Mouse (Mus musculus): ENCODE data around the gene Itpr1. TPM values are rescaled to one million over a fixed set of nuclear protein-coding genes. Genes with fewer than 3 reads are reported as not detected.

The Itpr1 gene
- polyA plus RNA-seq, 1 experiment from 2014 or later = 8.3 TPM

DNA sequence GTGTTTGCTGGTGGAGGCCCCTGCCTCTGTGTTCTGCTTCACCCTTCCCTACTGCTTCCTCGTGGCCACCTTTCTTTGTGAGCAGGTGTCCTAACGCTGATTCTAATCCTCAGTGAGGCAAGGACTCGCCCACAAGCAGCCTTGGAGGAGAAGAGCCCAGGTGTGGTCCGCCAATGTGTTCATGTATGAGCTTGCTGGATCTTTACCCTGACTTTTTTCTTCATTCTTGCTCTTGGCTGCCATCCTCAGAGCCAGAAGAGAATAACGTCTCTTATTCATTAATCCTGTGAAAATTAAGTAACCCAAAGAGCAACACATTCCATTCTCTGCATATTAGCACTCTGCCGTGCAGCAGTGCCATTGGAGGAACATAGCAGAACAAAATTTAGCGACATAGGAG, 161.1 kb downstream of the Itpr1 start:
- 79% methylated on average over 7 of the region's 7 CpGs for WGBS
- no peak for ATAC-seq (replicated peaks; ENCODE audit: low FRiP score)

DNA sequence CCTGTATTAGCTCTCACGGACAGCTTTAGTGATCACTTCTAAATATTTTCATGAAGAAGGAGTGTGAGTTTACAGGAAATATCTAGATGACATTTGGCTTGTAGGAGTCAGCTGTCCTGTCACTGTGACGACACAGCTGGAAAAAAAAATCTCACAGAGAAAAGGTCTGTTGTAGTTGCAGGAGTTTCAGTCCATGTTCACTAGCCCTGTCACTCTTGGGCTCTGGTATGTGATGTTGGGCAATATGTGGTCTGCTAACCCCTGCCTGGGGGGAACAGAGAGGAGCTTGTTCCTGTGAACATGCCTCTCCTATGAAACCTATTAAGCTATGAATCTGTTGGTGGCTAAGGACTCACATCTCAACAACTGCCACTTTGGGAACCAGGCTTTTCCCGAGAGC, 166.1 kb downstream of the Itpr1 start:
- H3K4me1 ChIP-seq (replicated peaks; ENCODE audit: control insufficient read depth, insufficient read depth, low read length) = no peaks in the 10 kb centered on the region
- no peaks in the 10 kb centered on the region for H3K27me3 ChIP-seq (replicated peaks; ENCODE audit: control insufficient read depth, insufficient read depth, low read length)
- WGBS = 78% methylated on average over 3 of the region's 3 CpGs
- H3K4me3 ChIP-seq (ENCODE audit: low read depth, low read length) = no peak overlapping the region
- no peak overlapping the region for H3K9ac ChIP-seq (ENCODE audit: low read depth, low read length)
- peaks cover 12% of the 10 kb centered on the region for H3K36me3 ChIP-seq (ENCODE audit: control insufficient read depth, insufficient read depth, low read length)
- DNase-seq (ENCODE audit: low spot score) = no peak
- ATAC-seq (replicated peaks; ENCODE audit: low FRiP score) = no peak
- H3K27ac ChIP-seq (ENCODE audit: low read depth, low read length) = no peak overlapping the region
- no peaks in the 10 kb centered on the region for H3K9me3 ChIP-seq (ENCODE audit: control insufficient read depth, low read length)
- H3K4me2 ChIP-seq = no peak overlapping the region

More for the DNA sequence above, 161.1 kb downstream of the Itpr1 start:
- Histone ChIP-seq H3K4me1 (replicated peaks; ENCODE audit: control insufficient read depth, insufficient read depth, low read length) (no peaks in the 10 kb centered on the region), H3K4me3 (ENCODE audit: low read depth, low read length) (no peak overlapping the region), H3K36me3 (ENCODE audit: control insufficient read depth, insufficient read depth, low read length) (peaks cover 3% of the 10 kb centered on the region; the same call in 1 of the 2 replicates), H3K27me3 (replicated peaks; ENCODE audit: control insufficient read depth, insufficient read depth, low read length) (no peaks in the 10 kb centered on the region), H3K9ac (ENCODE audit: low read depth, low read length) (no peak overlapping the region), H3K4me2 (no peak overlapping the region), H3K9me3 (ENCODE audit: control insufficient read depth, low read length) (no peaks in the 10 kb centered on the region), H3K27ac (ENCODE audit: low read depth, low read length) (no peak overlapping the region)
- no peak for DNase-seq (ENCODE audit: low spot score)

DNA sequence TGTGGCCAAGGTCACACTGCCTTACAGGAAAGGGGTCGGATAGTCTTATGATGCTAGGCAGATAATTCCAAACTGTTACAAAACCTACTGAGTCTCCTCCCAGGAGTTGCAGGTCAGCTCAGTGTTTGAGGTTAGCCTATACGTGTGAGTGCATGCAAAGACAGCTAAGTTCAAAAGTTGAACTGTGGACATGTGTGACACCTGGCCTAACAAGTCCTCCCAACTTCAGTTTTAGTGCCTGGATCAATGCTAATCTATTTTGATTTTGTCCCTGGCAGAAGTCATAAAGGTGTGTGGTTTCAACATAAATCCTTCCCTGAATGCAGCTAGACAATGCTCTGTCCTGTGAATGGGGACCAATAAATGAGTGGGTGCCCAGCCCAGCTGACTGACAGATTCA, 167.3 kb downstream of the Itpr1 start:
- Histone ChIP-seq H3K4me3 (ENCODE audit: low read depth, low read length) (no peak overlapping the region), H3K27ac (ENCODE audit: low read depth, low read length) (no peak overlapping the region), H3K4me2 (no peak overlapping the region), H3K27me3 (replicated peaks; ENCODE audit: control insufficient read depth, insufficient read depth, low read length) (no peaks in the 10 kb centered on the region), H3K4me1 (replicated peaks; ENCODE audit: control insufficient read depth, insufficient read depth, low read length) (no peaks in the 10 kb centered on the region), H3K9ac (ENCODE audit: low read depth, low read length) (no peak overlapping the region), H3K9me3 (ENCODE audit: control insufficient read depth, low read length) (no peaks in the 10 kb centered on the region), H3K36me3 (ENCODE audit: control insufficient read depth, insufficient read depth, low read length) (peaks cover 12% of the 10 kb centered on the region)
- no peak for DNase-seq (ENCODE audit: low spot score)
- 79% methylated on average over 2 of the region's 2 CpGs for WGBS
- ATAC-seq (replicated peaks; ENCODE audit: low FRiP score) = no peak

DNA sequence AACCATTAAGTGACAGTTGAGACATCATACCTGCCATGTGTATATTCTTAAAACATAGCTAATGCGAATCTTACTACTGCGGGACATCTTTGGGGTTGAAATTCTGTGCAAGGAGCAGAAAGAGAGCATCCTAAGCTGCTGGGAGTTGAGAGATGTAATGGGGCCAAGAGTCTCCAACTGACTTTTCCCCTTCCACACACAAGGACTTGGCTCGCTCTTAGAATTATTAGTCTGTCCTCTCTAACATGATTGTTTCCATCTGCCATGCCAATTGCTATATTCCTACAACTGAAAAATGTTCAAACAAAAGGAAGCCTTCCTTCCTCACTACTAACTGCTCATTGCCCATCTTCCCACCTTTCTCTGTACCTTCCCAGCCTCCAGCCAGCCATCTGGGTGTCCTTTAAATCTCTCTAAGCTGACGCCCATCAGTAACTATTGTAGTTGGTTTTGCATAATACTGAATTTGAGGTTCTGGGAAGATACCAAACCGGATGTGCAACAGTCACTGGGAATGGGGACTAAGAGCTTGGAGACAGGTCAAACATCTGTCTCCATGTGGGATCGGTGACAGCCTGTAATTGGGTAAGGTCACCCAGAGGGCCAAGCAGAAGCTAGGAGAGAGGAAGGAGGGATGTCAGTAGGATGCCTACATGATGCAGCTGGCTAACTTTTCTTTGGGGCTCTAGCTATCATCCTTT, 177.9 kb downstream of the Itpr1 start:
- no peaks in the 10 kb centered on the region for H3K27me3 ChIP-seq (replicated peaks; ENCODE audit: control insufficient read depth, insufficient read depth, low read length)
- no peak overlapping the region for H3K27ac ChIP-seq (ENCODE audit: low read depth, low read length)
- WGBS = 80% methylated on average over 6 of the region's 6 CpGs
- no peak overlapping the region for H3K4me2 ChIP-seq
- no peak for ATAC-seq (replicated peaks; ENCODE audit: low FRiP score)
- H3K9me3 ChIP-seq (ENCODE audit: control insufficient read depth, low read length) = no peaks in the 10 kb centered on the region
- no peaks in the 10 kb centered on the region for H3K4me1 ChIP-seq (replicated peaks; ENCODE audit: control insufficient read depth, insufficient read depth, low read length)
- no peak for DNase-seq (ENCODE audit: low spot score)
- H3K9ac ChIP-seq (ENCODE audit: low read depth, low read length) = no peak overlapping the region
- H3K4me3 ChIP-seq (ENCODE audit: low read depth, low read length) = no peak overlapping the region
- peaks cover 11% of the 10 kb centered on the region for H3K36me3 ChIP-seq (ENCODE audit: control insufficient read depth, insufficient read depth, low read length)

DNA sequence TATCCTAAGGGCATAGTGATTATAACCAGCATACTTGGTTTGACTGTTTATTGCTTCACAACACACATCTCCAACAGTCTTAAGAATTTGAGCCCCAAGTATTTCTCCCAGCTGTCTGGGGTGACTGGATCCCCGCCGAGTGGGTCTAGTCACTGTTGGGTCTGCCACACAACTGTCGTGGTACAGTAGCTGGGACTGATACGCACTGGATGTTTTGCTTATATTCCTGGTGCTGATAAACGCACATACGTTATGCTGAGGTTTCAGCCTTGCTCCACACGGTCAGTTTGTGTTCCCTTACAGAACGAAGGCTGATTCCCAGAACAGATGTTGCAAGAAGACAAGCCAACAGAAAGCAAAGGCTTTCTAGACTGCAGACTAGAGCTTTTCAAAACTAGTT, 180.2 kb downstream of the Itpr1 start:
- H3K9me3 ChIP-seq (ENCODE audit: control insufficient read depth, low read length) = no peaks in the 10 kb centered on the region
- no peak overlapping the region for H3K27ac ChIP-seq (ENCODE audit: low read depth, low read length)
- peaks cover 6% of the 10 kb centered on the region; the same call in 1 of the 2 replicates for H3K36me3 ChIP-seq (ENCODE audit: control insufficient read depth, insufficient read depth, low read length)
- WGBS = 91% methylated on average over 8 of the region's 8 CpGs
- no peaks in the 10 kb centered on the region for H3K4me1 ChIP-seq (replicated peaks; ENCODE audit: control insufficient read depth, insufficient read depth, low read length)
- no peak overlapping the region for H3K4me2 ChIP-seq
- ATAC-seq (replicated peaks; ENCODE audit: low FRiP score) (no peak), DNase-seq (ENCODE audit: low spot score) (no peak)
- no peak overlapping the region for H3K4me3 ChIP-seq (ENCODE audit: low read depth, low read length)
- no peaks in the 10 kb centered on the region for H3K27me3 ChIP-seq (replicated peaks; ENCODE audit: control insufficient read depth, insufficient read depth, low read length)
- no peak overlapping the region for H3K9ac ChIP-seq (ENCODE audit: low read depth, low read length)

DNA sequence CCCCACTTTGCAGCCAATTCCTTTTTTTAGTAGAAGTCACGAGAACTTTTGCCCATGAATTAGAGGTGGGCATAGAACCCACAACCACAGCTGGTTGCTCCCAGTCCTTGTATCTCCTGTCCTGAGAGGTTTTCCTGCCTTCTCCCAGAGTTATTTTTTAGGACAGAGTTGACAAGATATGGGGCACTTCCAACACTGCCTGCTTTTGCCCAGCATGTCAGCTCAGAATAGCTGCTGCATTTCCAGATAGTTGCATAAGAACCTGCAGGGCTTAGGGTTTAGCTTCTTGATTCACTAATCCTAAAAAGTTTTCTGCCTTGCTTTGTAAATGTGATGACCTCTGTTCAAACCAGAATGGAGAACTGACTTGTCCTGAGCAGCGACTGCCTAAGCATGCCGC, 185.1 kb downstream of the Itpr1 start:
- ATAC-seq (replicated peaks; ENCODE audit: low FRiP score) = no peak
- no peaks in the 10 kb centered on the region for H3K27me3 ChIP-seq (replicated peaks; ENCODE audit: control insufficient read depth, insufficient read depth, low read length)
- H3K4me2 ChIP-seq = no peak overlapping the region
- no peak overlapping the region for H3K27ac ChIP-seq (ENCODE audit: low read depth, low read length)
- peaks cover 5% of the 10 kb centered on the region; the same call in 1 of the 2 replicates for H3K36me3 ChIP-seq (ENCODE audit: control insufficient read depth, insufficient read depth, low read length)
- H3K4me1 ChIP-seq (replicated peaks; ENCODE audit: control insufficient read depth, insufficient read depth, low read length) = no peaks in the 10 kb centered on the region
- H3K4me3 ChIP-seq (ENCODE audit: low read depth, low read length) = no peak overlapping the region
- H3K9ac ChIP-seq (ENCODE audit: low read depth, low read length) = no peak overlapping the region
- WGBS = 84% methylated on average over 3 of the region's 3 CpGs
- H3K9me3 ChIP-seq (ENCODE audit: control insufficient read depth, low read length) = no peaks in the 10 kb centered on the region
- no peak for DNase-seq (ENCODE audit: low spot score)

DNA sequence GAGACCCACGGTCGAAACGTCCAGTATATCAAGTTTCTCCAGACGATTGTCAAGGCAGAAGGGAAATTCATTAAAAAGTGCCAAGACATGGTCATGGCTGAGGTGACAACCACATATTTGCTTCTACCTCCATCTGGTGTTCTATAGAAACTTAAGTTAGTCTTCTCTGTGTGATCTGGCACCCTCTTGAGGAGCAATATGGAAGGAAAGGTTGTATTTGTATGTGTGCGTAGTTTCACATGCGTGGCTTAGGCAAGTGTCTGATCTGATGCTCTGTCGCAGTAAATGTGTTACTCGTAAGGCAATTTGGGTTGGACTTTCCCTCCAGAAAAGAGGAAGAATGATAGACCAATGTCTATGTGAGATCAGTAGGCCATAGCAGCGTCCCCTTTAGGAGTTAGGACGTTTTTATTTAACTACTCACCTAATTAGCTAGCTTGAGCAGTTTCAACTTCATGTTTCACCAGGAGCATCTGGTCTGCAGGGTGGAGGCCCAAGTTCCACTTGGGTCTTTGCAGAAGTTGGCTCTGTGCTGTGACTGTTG, 188.6 kb downstream of the Itpr1 start:
- WGBS = 84% methylated on average over 10 of the region's 10 CpGs
- H3K4me2 ChIP-seq = no peak overlapping the region
- peaks cover 10% of the 10 kb centered on the region; the same call in 1 of the 2 replicates for H3K36me3 ChIP-seq (ENCODE audit: control insufficient read depth, insufficient read depth, low read length)
- DNase-seq (ENCODE audit: low spot score) (no peak), ATAC-seq (replicated peaks; ENCODE audit: low FRiP score) (no peak)
- no peaks in the 10 kb centered on the region for H3K4me1 ChIP-seq (replicated peaks; ENCODE audit: control insufficient read depth, insufficient read depth, low read length)
- H3K27me3 ChIP-seq (replicated peaks; ENCODE audit: control insufficient read depth, insufficient read depth, low read length) = no peaks in the 10 kb centered on the region
- no peak overlapping the region for H3K4me3 ChIP-seq (ENCODE audit: low read depth, low read length)
- H3K9me3 ChIP-seq (ENCODE audit: control insufficient read depth, low read length) = no peaks in the 10 kb centered on the region
- H3K27ac ChIP-seq (ENCODE audit: low read depth, low read length) = no peak overlapping the region
- H3K9ac ChIP-seq (ENCODE audit: low read depth, low read length) = no peak overlapping the region

DNA sequence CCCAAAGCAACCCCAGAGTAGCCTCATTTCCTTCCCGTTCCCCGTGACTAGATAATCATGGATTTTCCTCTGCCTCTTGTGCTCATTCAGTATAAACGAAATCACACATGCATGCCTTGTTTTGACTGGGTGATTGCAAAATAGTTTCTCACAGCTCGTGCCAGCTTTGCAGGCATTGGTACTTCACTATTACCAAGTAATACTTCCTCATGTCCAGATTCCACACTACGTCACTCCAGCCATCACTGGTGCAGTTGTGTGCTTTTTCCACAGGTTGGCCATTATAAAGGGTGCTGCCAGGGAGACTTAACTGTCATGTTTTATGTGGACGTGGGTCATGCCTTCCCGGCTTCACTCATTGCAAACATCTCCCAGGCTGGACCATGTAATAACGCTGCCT, 191.8 kb downstream of the Itpr1 start:
- Histone ChIP-seq H3K4me1 (replicated peaks; ENCODE audit: control insufficient read depth, insufficient read depth, low read length) (no peaks in the 10 kb centered on the region), H3K36me3 (ENCODE audit: control insufficient read depth, insufficient read depth, low read length) (peaks cover 10% of the 10 kb centered on the region; the same call in 1 of the 2 replicates), H3K9me3 (ENCODE audit: control insufficient read depth, low read length) (no peaks in the 10 kb centered on the region), H3K9ac (ENCODE audit: low read depth, low read length) (no peak overlapping the region), H3K27ac (ENCODE audit: low read depth, low read length) (no peak overlapping the region), H3K4me2 (no peak overlapping the region), H3K4me3 (ENCODE audit: low read depth, low read length) (no peak overlapping the region), H3K27me3 (replicated peaks; ENCODE audit: control insufficient read depth, insufficient read depth, low read length) (no peaks in the 10 kb centered on the region)
- ATAC-seq (replicated peaks; ENCODE audit: low FRiP score) = no peak
- DNase-seq (ENCODE audit: low spot score) = no peak
- WGBS = 88% methylated on average over 8 of the region's 8 CpGs

DNA sequence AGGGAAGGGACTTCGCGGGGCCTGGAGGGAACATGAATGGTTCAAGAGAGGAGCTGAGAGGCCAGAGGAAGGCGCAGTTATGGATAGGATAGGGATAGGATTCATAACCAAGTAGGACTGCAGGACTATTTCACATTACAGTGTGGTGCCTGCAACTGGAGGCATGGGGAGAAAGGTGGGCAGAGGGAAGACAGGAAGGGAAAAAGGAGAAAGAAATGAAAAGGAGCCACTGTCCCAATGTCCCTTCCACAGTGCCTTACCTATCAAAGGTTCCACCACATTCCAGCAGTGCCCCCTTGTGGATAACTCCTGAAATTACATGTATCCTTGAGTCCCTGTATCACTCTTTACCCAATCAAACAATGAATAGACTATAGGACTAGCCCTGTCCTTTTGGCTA, 195.2 kb downstream of the Itpr1 start:
- 96% methylated on average over 3 of the region's 3 CpGs for WGBS
- Histone ChIP-seq H3K4me3 (ENCODE audit: low read depth, low read length) (no peak overlapping the region), H3K27ac (ENCODE audit: low read depth, low read length) (no peak overlapping the region), H3K4me1 (replicated peaks; ENCODE audit: control insufficient read depth, insufficient read depth, low read length) (no peaks in the 10 kb centered on the region), H3K36me3 (ENCODE audit: control insufficient read depth, insufficient read depth, low read length) (peaks cover 6% of the 10 kb centered on the region; the same call in 1 of the 2 replicates), H3K27me3 (replicated peaks; ENCODE audit: control insufficient read depth, insufficient read depth, low read length) (no peaks in the 10 kb centered on the region), H3K9ac (ENCODE audit: low read depth, low read length) (no peak overlapping the region), H3K4me2 (no peak overlapping the region), H3K9me3 (ENCODE audit: control insufficient read depth, low read length) (no peaks in the 10 kb centered on the region)
- ATAC-seq (replicated peaks; ENCODE audit: low FRiP score) (peak; percentile 58), DNase-seq (ENCODE audit: low spot score) (peak; percentile 42)

All from liver, embryonic 11.5 days (tissue).